Mouse (Mus musculus): Measurements from ENCODE around the gene Bcl2l14. TPM values are rescaled to one million over a fixed set of nuclear protein-coding genes. Genes with fewer than 3 reads are reported as not detected.

Gene Bcl2l14
- total RNA-seq, 2 experiments from 2014 or later, result not detected

Other genes with a start within 250 kb of the Bcl2l14 start
- 2.3 and 6.0 TPM in 2 replicates for gene Lrp6, start 170.6 kb downstream of the Bcl2l14 start, total RNA-seq (2015; ENCODE audit: low replicate concordance)
- 5.2 and 7.9 TPM in 2 replicates for gene Lrp6, start 170.6 kb downstream of the Bcl2l14 start, total RNA-seq (2017; ENCODE audit: low replicate concordance)
- gene Mansc1, start 236.2 kb downstream of the Bcl2l14 start, total RNA-seq (2015; ENCODE audit: low replicate concordance), result 1.3 and 2.3 TPM in 2 replicates
- 0.26 and 0.70 TPM in 2 replicates for gene Mansc1, start 236.2 kb downstream of the Bcl2l14 start, total RNA-seq (2017; ENCODE audit: low replicate concordance)
- gene Borcs5, start 243.2 kb downstream of the Bcl2l14 start, total RNA-seq (2015; ENCODE audit: low replicate concordance), result 7.7 and 7.9 TPM in 2 replicates
- 2.0 and 4.3 TPM in 2 replicates for gene Borcs5, start 243.2 kb downstream of the Bcl2l14 start, total RNA-seq (2017; ENCODE audit: low replicate concordance)